8 mouse cellular contexts compared by ENCODE assay signal in genomic region chr1:90972911-90973573, GRCm38 (mm10). TPM values are rescaled to one million over a fixed set of nuclear protein-coding genes. Genes with fewer than 3 reads are reported as not detected.
A peak's percentile ranks its signal among the peaks of the same experiment; 100 is the strongest.
DNase-seq lines count a peak whose midpoint lies in the region; ATAC-seq and TF ChIP-seq lines count a peak whose summit lies in the region.

No protein-coding gene starts in this region.

- TF ChIP-seq RAD21 in MEL (IDR thresholded peaks at IDR 0.05; ENCODE audit: low read depth, low read length): no peak; the same call in none of the 2 replicates

- TF ChIP-seq CTCF in MEL (IDR thresholded peaks at IDR 0.05 in 2 of 3, conservative IDR thresholded peaks at IDR 0.05 in 1 of 3; ENCODE audit: control insufficient read depth in 1 of 3, insufficient read depth in 1 of 3, low read depth in 2 of 3, low read length in 3 of 3, poor library complexity in 1 of 3, severe bottlenecking in 1 of 3): peak; percentile 98 to 99 (median 98)
- peak; percentile 98 for TF ChIP-seq CTCF in cerebellum, adult 2 months (IDR thresholded peaks at IDR 0.05; ENCODE audit: borderline replicate concordance, insufficient read depth, low read depth, low read length)

- no peaks in the 10 kb centered on the region for H3K27me3 ChIP-seq in MEL (ENCODE audit: control insufficient read depth in 1 of 2, insufficient read depth in 2 of 2, low read length in 2 of 2)
- no peaks in the 10 kb centered on the region for H3K27me3 ChIP-seq in cerebellum, adult 2 months (ENCODE audit: control insufficient read depth, insufficient read depth, low read length)
- peaks cover 15% of the 10 kb centered on the region; the same call in 1 of the 2 replicates for H3K27me3 ChIP-seq in hindbrain, embryonic 10.5 days (ENCODE audit: insufficient read depth, poor library complexity, severe bottlenecking)

- no peak overlapping the region for H3K27ac ChIP-seq in MEL (ENCODE audit: control insufficient read depth, low read depth, low read length)
- no peak overlapping the region for H3K27ac ChIP-seq in cerebellum, adult 2 months (ENCODE audit: insufficient read depth, low read length)
- H3K27ac ChIP-seq in hindbrain, embryonic 10.5 days: peak overlapping the region; percentile 72

- peaks cover 0 to 4% of the 10 kb centered on the region in 2 experiments; a peak in 2 of 4 replicates for H3K4me1 ChIP-seq in MEL (ENCODE audit: control insufficient read depth in 1 of 2, insufficient read depth in 2 of 2, low read length in 2 of 2)
- H3K4me1 ChIP-seq in cerebellum, adult 2 months (ENCODE audit: control insufficient read depth, insufficient read depth, low read length): no peaks in the 10 kb centered on the region
- H3K4me1 ChIP-seq in hindbrain, embryonic 10.5 days (replicated peaks): peaks cover 66% of the 10 kb centered on the region

- H3K9me3 ChIP-seq in MEL (replicated peaks; ENCODE audit: insufficient read depth, low read length): no peaks in the 10 kb centered on the region
- no peaks in the 10 kb centered on the region for H3K9me3 ChIP-seq in hindbrain, embryonic 10.5 days

- H3K4me3 ChIP-seq in MEL (ENCODE audit: control insufficient read depth in 1 of 2, insufficient read depth in 1 of 2, low read depth in 2 of 2, low read length in 2 of 2): no peak overlapping the region
- no peak overlapping the region for H3K4me3 ChIP-seq in cerebellum, adult 2 months (replicated peaks; ENCODE audit: insufficient read depth, low read depth, low read length)
- H3K4me3 ChIP-seq in hindbrain, embryonic 10.5 days: no peak overlapping the region

- H3K79me2 ChIP-seq in MEL (ENCODE audit: control insufficient read depth, insufficient read depth, low read length, poor library complexity): no peaks in the 10 kb centered on the region

- TF ChIP-seq EP300 in MEL (IDR thresholded peaks at IDR 0.05; ENCODE audit: low read depth in 1 of 2, low read length in 2 of 2): no peak

- ATAC-seq in frontal cortex, adult (ENCODE audit: low TSS enrichment): peak; percentile 55

- TF ChIP-seq POLR2A in MEL (IDR thresholded peaks at IDR 0.05; ENCODE audit: control insufficient read depth in 1 of 2, insufficient read depth in 1 of 2, low read depth in 1 of 2, low read length in 2 of 2, poor library complexity in 1 of 2): no peak
- no peak for TF ChIP-seq POLR2A in cerebellum, adult 2 months (IDR thresholded peaks at IDR 0.05; ENCODE audit: borderline replicate concordance, insufficient read depth, low read length)

- H3K9ac ChIP-seq in MEL (ENCODE audit: control insufficient read depth, low read depth, low read length, poor library complexity, severe bottlenecking): no peak overlapping the region

- H3K36me3 ChIP-seq in MEL (ENCODE audit: control insufficient read depth in 1 of 2, insufficient read depth in 2 of 2, low read length in 2 of 2): no peaks in the 10 kb centered on the region
- no peaks in the 10 kb centered on the region for H3K36me3 ChIP-seq in hindbrain, embryonic 10.5 days

- peak; percentile 76 for DNase-seq in MEL (ENCODE audit: low read depth, low spot score)
- peak; percentile 77 to 91 for DNase-seq in cerebellum, adult 2 months
- peak; percentile 95 for DNase-seq in hindbrain, embryonic 10.5 days (ENCODE audit: low spot score)
- peak; percentile 82 for DNase-seq in layer of hippocampus, adult 9-11 months
- peak; percentile 93 for DNase-seq in lung, postnatal 25 days (ENCODE audit: low spot score)
- DNase-seq in retina, adult 2 months (ENCODE audit: low read depth, low spot score): peak; percentile 57
- DNase-seq in thymus, postnatal 36 days: peak; percentile 79 to 85

- WGBS in cerebellum, adult 2 months: 7% methylated on average over 9 of the region's 9 CpGs
- 19% methylated on average over 9 of the region's 9 CpGs for WGBS in hindbrain, embryonic 10.5 days

TF ChIP-seq in MEL, 35 proteins besides CTCF, POLR2A, EP300 and RAD21:
- TF ChIP-seq ETS1 (IDR thresholded peaks at IDR 0.05; ENCODE audit: low read depth, low read length) (no peak), ELF1 (IDR thresholded peaks at IDR 0.05; ENCODE audit: low read depth, low read length) (no peak), MYC (IDR thresholded peaks at IDR 0.05; ENCODE audit: low read depth, low read length) (peak; percentile 78), MXI1 (IDR thresholded peaks at IDR 0.05; ENCODE audit: low read depth, low read length) (peak; percentile 40; the same call in 1 of the 2 replicates), NRF1 (IDR thresholded peaks at IDR 0.05; ENCODE audit: insufficient read depth, low read depth, low read length, poor library complexity, severe bottlenecking) (0 out of 2 replicates have a peak, but pooled peaks have one; percentile 29), MAX (IDR thresholded peaks at IDR 0.05; ENCODE audit: low read length) (peak; percentile 52; the same call in 1 of the 2 replicates), SMC3 (IDR thresholded peaks at IDR 0.05; ENCODE audit: low read depth, low read length) (peak; percentile 98), ZMIZ1 (IDR thresholded peaks at IDR 0.05; ENCODE audit: low read depth, low read length) (no peak), MAZ (IDR thresholded peaks at IDR 0.05; ENCODE audit: low read depth, low read length) (no peak), HCFC1 (IDR thresholded peaks at IDR 0.05; ENCODE audit: low read depth, low read length) (no peak), ZC3H11A (IDR thresholded peaks at IDR 0.05; ENCODE audit: low read depth, low read length) (peak; percentile 95)

RNA-seq across cellular contexts. Expression of gene Rab17, which starts 3.6 kb away (rescaled TPM):
- total RNA-seq in MEL (2012; rRNA removed): not detected in 2 replicates
- not detected for polyA plus RNA-seq in MEL (2012; ENCODE audit: insufficient read depth in 1 of 2, insufficient read length in 2 of 2, low read depth in 1 of 2, low replicate concordance in 2 of 2, missing spikeins in 1 of 2)
- polyA plus RNA-seq in cerebellum, adult 2 months (2012; rRNA removed): not detected in 2 replicates
- polyA plus RNA-seq in hindbrain, embryonic 10.5 days (2016; fragmentation: Nextera tagmentation; extraction: Ambion mirVana): 0.25 and 0.35 TPM in 2 replicates

RNA-seq across cellular contexts. Expression of gene Prlh, which starts 20.1 kb away (rescaled TPM):
- total RNA-seq in MEL (2012; rRNA removed): not detected in 2 replicates
- polyA plus RNA-seq in MEL (2012; ENCODE audit: insufficient read depth in 1 of 2, insufficient read length in 2 of 2, low read depth in 1 of 2, low replicate concordance in 2 of 2, missing spikeins in 1 of 2): not detected
- 1.1 TPM in 1 of 2 replicates, not detected in the other for polyA plus RNA-seq in cerebellum, adult 2 months (2012; rRNA removed)
- not detected in 2 replicates for polyA plus RNA-seq in hindbrain, embryonic 10.5 days (2016; fragmentation: Nextera tagmentation; extraction: Ambion mirVana)

RNA-seq across cellular contexts. Expression of gene Lrrfip1, which starts 25.5 kb away (rescaled TPM):
- 12.9 and 13.9 TPM in 2 replicates for total RNA-seq in MEL (2012; rRNA removed)
- 10 to 100 TPM in 1 of 2 experiments, not detected in 1; 15.4 TPM for polyA plus RNA-seq in MEL (2012; ENCODE audit: insufficient read depth in 1 of 2, insufficient read length in 2 of 2, low read depth in 1 of 2, low replicate concordance in 2 of 2, missing spikeins in 1 of 2)
- 50.7 and 52.3 TPM in 2 replicates for polyA plus RNA-seq in cerebellum, adult 2 months (2012; rRNA removed)
- 18.3 and 21.9 TPM in 2 replicates for polyA plus RNA-seq in hindbrain, embryonic 10.5 days (2016; fragmentation: Nextera tagmentation; extraction: Ambion mirVana)

RNA-seq across cellular contexts. Expression of gene Mlph, which starts 58.2 kb away (rescaled TPM):
- not detected in 2 replicates for total RNA-seq in MEL (2012; rRNA removed)
- not detected for polyA plus RNA-seq in MEL (2012; ENCODE audit: insufficient read depth in 1 of 2, insufficient read length in 2 of 2, low read depth in 1 of 2, low replicate concordance in 2 of 2, missing spikeins in 1 of 2)
- polyA plus RNA-seq in cerebellum, adult 2 months (2012; rRNA removed): 2.5 and 3.3 TPM in 2 replicates
- 0.14 and 0.32 TPM in 2 replicates for polyA plus RNA-seq in hindbrain, embryonic 10.5 days (2016; fragmentation: Nextera tagmentation; extraction: Ambion mirVana)
